Mouse (Mus musculus) lung, adult 2 months (tissue): ENCODE results near the gene Unc5a.

ENCODE experiments used
- CTCF ChIP-seq: fragments of 200-500 bp; IDR thresholded peaks from 2 replicates; pipeline ENCODE4 v1.5.1; 2011; ENCODE audit warnings: mild to moderate bottlenecking, low read length, control low read depth; ENCODE audit not compliant: insufficient read depth
- POLR2A ChIP-seq: fragments of 200-500 bp; IDR thresholded peaks from 2 replicates; pipeline ENCODE4 v1.6.1; 2011; ENCODE audit warnings: low read depth, mild to moderate bottlenecking, control low read depth, low read length, borderline replicate concordance; ENCODE audit errors: extremely low read depth

GRCm38 (mm10) chr13:54995161-54995560, 46.0 kb downstream of the Unc5a start:
- TF ChIP-seq CTCF: no peak
- TF ChIP-seq POLR2A: no peak
